Mouse (Mus musculus) G1E (cell line): ENCODE measurements around the gene Btk. TPM values are rescaled to one million over a fixed set of nuclear protein-coding genes. Genes with fewer than 3 reads are reported as not detected.

Experiments used
- ATAC-seq: 2 replicates; pipeline ENCODE4 v1.8.0; 2016; ENCODE audit warnings: mild to moderate bottlenecking; ENCODE audit not compliant: insufficient number of reproducible peaks, poor library complexity, low FRiP score, severe bottlenecking; ENCODE audit errors: extremely low read depth
- DNase-seq: peaks from one replicate; pipeline ENCODE4 v3.0.0; 2012; ENCODE audit warnings: low spot score
- H3K27me3 ChIP-seq: 2 replicates; pipeline ENCODE4 v1.6.1; 2012; ENCODE audit warnings: mild to moderate bottlenecking, low read length, inconsistent platforms; ENCODE audit not compliant: insufficient read depth
- H3K36me3 ChIP-seq: replicated peaks from 2 replicates; pipeline ENCODE3; 2012; ENCODE audit warnings: mild to moderate bottlenecking, inconsistent platforms
- H3K4me1 ChIP-seq: 2 replicates; pipeline ENCODE4 v1.6.1; 2012; ENCODE audit warnings: low read depth, low read length, inconsistent platforms, mixed read lengths; ENCODE audit not compliant: insufficient read depth
- H3K4me3 ChIP-seq: 2 replicates; pipeline ENCODE4 v1.5.1; 2012; ENCODE audit warnings: low read depth, mild to moderate bottlenecking, inconsistent platforms, low read length, moderate library complexity, mixed read lengths
- H3K9me3 ChIP-seq: replicated peaks from 2 replicates; pipeline ENCODE4 v1.6.1; 2012; ENCODE audit warnings: inconsistent platforms
- CTCF ChIP-seq: IDR thresholded peaks from 2 replicates; pipeline ENCODE4 v1.5.1; 2012; ENCODE audit warnings: low read depth, low read length, inconsistent platforms, mixed read lengths
- GATA1 ChIP-seq: IDR thresholded peaks from 2 replicates; pipeline ENCODE4 v1.6.1; 2012; ENCODE audit warnings: borderline replicate concordance, low read length, inconsistent platforms, mixed read lengths
- GATA2 ChIP-seq: IDR thresholded peaks from 2 replicates; pipeline ENCODE4 v1.6.1; 2012; ENCODE audit warnings: low read depth, low read length, inconsistent platforms, borderline replicate concordance
- POLR2AphosphoS5 ChIP-seq: IDR thresholded peaks from 2 replicates; pipeline ENCODE4 v1.6.1; 2012; ENCODE audit warnings: low read depth, low read length, inconsistent platforms; ENCODE audit not compliant: insufficient replicate concordance
- TAL1 ChIP-seq: conservative IDR thresholded peaks from 2 replicates; pipeline ENCODE4 v1.6.1; 2012; ENCODE audit warnings: low read depth, low read length, inconsistent platforms, mixed read lengths
- polyA plus RNA-seq: library from polyadenylated mRNA; stranded (reverse); fragments of >175 nt; gene quantifications from 2 replicates; pipeline ENCODE4 v1.2.3, GENCODE M21; 2012
- total RNA-seq, 2 experiments: library from RNA; stranded (forward) in 1 of 2; stranded (reverse) in 1 of 2; fragments of 200-1000 nt in 1 of 2; fragments of >200 nt in 1 of 2; fragmentation: Nextera tagmentation in 1 of 2; gene quantifications; 2 replicates each; pipeline ENCODE4 v1.2.3; 2014 to 2017

The Btk gene
- total and polyA plus RNA-seq, 3 experiments, result 10.9 to 62.8 (median 48.8) TPM

GRCm38 (mm10) chrX:134600659-134601379 lies 17.4 kb upstream of the Btk start, which contains the start of the genes Gla and Hnrnph2:
Gene Gla, minus strand, starts transcription at chrX:134601125.
Gene Hnrnph2, plus strand, starts transcription at chrX:134601179.
- DNase-seq (peak; percentile 64), ATAC-seq (peak; percentile 94)
- Histone ChIP-seq H3K9me3 (no peaks in the 10 kb centered on the region), H3K4me1 (peaks cover 10% of the 10 kb centered on the region), H3K4me3 (peak within 1 kb of the TSS; percentile 70), H3K36me3 (peaks cover 14% of the 10 kb centered on the region), H3K27me3 (no peaks in the 10 kb centered on the region)
- TF ChIP-seq POLR2AphosphoS5, result no peak
- TF ChIP-seq CTCF, result no peak
- no peak for TF ChIP-seq GATA2
- no peak for TF ChIP-seq TAL1
- TF ChIP-seq GATA1, result no peak

GRCm38 (mm10) chrX:134599922-134600565 lies 16.7 kb upstream of the Btk start:
- ATAC-seq (no peak), DNase-seq (no peak)
- peak overlapping the region; percentile 70 for H3K4me3 ChIP-seq
- TF ChIP-seq GATA1, result no peak
- no peak for TF ChIP-seq CTCF
- no peaks in the 10 kb centered on the region for H3K9me3 ChIP-seq
- H3K36me3 ChIP-seq, result peaks cover 17% of the 10 kb centered on the region
- no peaks in the 10 kb centered on the region for H3K27me3 ChIP-seq
- H3K4me1 ChIP-seq, result peaks cover 10% of the 10 kb centered on the region

- TF ChIP-seq TAL1, result no peak
- TF ChIP-seq GATA1, result no peak
- TF ChIP-seq POLR2AphosphoS5, result no peak; the same call in 1 of the 2 replicates
- TF ChIP-seq GATA2, result no peak
- TF ChIP-seq CTCF, result no peak
- H3K4me3 ChIP-seq, result no peak overlapping the region
- ATAC-seq, result no peak
- H3K27me3 ChIP-seq, result no peaks in the 10 kb centered on the region
- no peak for DNase-seq
- H3K4me1 ChIP-seq, result peaks cover 9% of the 10 kb centered on the region; the same call in 1 of the 2 replicates
- H3K36me3 ChIP-seq, result peaks cover 35% of the 10 kb centered on the region
- no peaks in the 10 kb centered on the region for H3K9me3 ChIP-seq
Measured at GRCm38 (mm10) chrX:134589836-134590235, 6.5 kb upstream of the Btk start.

GRCm38 (mm10) chrX:134588997-134589396 lies 5.6 kb upstream of the Btk start:
- no peaks in the 10 kb centered on the region for H3K27me3 ChIP-seq
- H3K36me3 ChIP-seq, result peaks cover 35% of the 10 kb centered on the region
- DNase-seq, result no peak
- TF ChIP-seq CTCF (no peak), GATA2 (no peak), GATA1 (no peak)
- no peaks in the 10 kb centered on the region for H3K9me3 ChIP-seq
- H3K4me3 ChIP-seq, result no peak overlapping the region
- ATAC-seq, result no peak
- H3K4me1 ChIP-seq, result peaks cover 17% of the 10 kb centered on the region

GRCm38 (mm10) chrX:134588261-134588660 lies 4.9 kb upstream of the Btk start:
- H3K4me1 ChIP-seq, result peaks cover 24% of the 10 kb centered on the region
- no peak for TF ChIP-seq GATA2
- TF ChIP-seq CTCF, result no peak
- TF ChIP-seq TAL1, result no peak
- no peak for TF ChIP-seq GATA1
- TF ChIP-seq POLR2AphosphoS5, result no peak
- no peaks in the 10 kb centered on the region for H3K27me3 ChIP-seq
- DNase-seq, result no peak
- peaks cover 32% of the 10 kb centered on the region for H3K36me3 ChIP-seq
- ATAC-seq, result no peak
- H3K4me3 ChIP-seq, result peak overlapping the region; percentile 16; the same call in 1 of the 2 replicates
- H3K9me3 ChIP-seq, result no peaks in the 10 kb centered on the region

GRCm38 (mm10) chrX:134586447-134586846 lies 3.1 kb upstream of the Btk start:
- H3K36me3 ChIP-seq, result peaks cover 25% of the 10 kb centered on the region
- TF ChIP-seq POLR2AphosphoS5, result no peak
- TF ChIP-seq GATA2, result no peak
- TF ChIP-seq GATA1, result no peak
- TF ChIP-seq TAL1, result no peak
- TF ChIP-seq CTCF, result no peak
- H3K27me3 ChIP-seq, result no peaks in the 10 kb centered on the region
- H3K4me3 ChIP-seq, result peak overlapping the region; percentile 77
- no peaks in the 10 kb centered on the region for H3K9me3 ChIP-seq
- ATAC-seq, result no peak
- DNase-seq, result no peak
- H3K4me1 ChIP-seq, result peaks cover 34% of the 10 kb centered on the region
